Mouse (Mus musculus) bone marrow, adult 2 months (tissue): ENCODE data around the gene Tnfaip2.

Experiments
- CTCF ChIP-seq: fragments of 200-500 bp; IDR thresholded peaks from 2 replicates; pipeline ENCODE4 v1.5.1; 2011; ENCODE audit warnings: low read length, control low read depth; ENCODE audit not compliant: control insufficient read depth, insufficient read depth
- POLR2A ChIP-seq: fragments of 200-500 bp; IDR thresholded peaks from 2 replicates; pipeline ENCODE4 v1.6.1; 2011; ENCODE audit warnings: low read depth, mild to moderate bottlenecking, control low read depth, low read length, borderline replicate concordance; ENCODE audit not compliant: control insufficient read depth

GRCm38 (mm10) chr12:111423570-111424129 is 18.6 kb upstream of the Tnfaip2 start:
- TF ChIP-seq CTCF (no peak), POLR2A (no peak)
